Mouse (Mus musculus): ENCODE data around the gene D2hgdh. TPM values are rescaled to one million over a fixed set of nuclear protein-coding genes. Genes with fewer than 3 reads are reported as not detected.
"Not testable (repeated sequence)": the region's sequence is repeated elsewhere in the genome, so short reads cannot be mapped to it uniquely, and the experiment has no call there.

The D2hgdh gene
- polyA plus RNA-seq, 1 experiment from 2014 or later, result 13.0 TPM

DNA sequence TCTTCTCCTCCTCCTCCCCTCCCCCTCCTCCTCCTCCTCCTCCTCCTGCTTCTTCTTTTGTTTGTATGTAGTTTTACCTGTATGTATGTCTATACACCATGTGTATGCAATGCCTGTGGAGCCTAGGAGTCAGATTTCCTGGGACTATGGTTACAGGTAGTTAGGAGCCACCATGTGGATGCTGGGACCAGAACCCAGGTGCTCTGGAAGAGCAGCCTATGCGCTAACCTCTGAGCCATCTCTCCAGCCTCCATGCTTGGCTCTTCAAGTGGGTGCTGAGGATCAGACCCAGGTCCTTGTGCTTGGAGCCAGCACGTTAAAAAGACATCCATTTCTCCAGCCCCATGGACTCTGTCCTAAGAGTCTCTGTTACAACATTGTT lies 11.8 kb downstream of the D2hgdh start:
- DNase-seq (ENCODE audit: low spot score) (no peak), ATAC-seq (ENCODE audit: insufficient read depth, low FRiP score, low TSS enrichment) (no peak)
- 91% methylated on average over 2 of the region's 2 CpGs for WGBS
- H3K4me3 ChIP-seq (ENCODE audit: low read depth, low read length), result no peak overlapping the region
- H3K36me3 ChIP-seq (ENCODE audit: control insufficient read depth, insufficient read depth, low read length), result no peaks in the 10 kb centered on the region
- no peaks in the 10 kb centered on the region for H3K4me1 ChIP-seq (ENCODE audit: control insufficient read depth, insufficient read depth, low read length)
- no peak overlapping the region for H3K4me2 ChIP-seq (ENCODE audit: low read depth)
- no peaks in the 10 kb centered on the region for H3K27me3 ChIP-seq (ENCODE audit: control insufficient read depth, insufficient read depth, low read length)
- no peak overlapping the region for H3K27ac ChIP-seq (ENCODE audit: low read depth, low read length)
- no peaks in the 10 kb centered on the region for H3K9me3 ChIP-seq (ENCODE audit: control insufficient read depth, low read length)
- no peak overlapping the region for H3K9ac ChIP-seq (ENCODE audit: low read length)

GRCm38 (mm10) chr1:93837335-93837734 lies 12.6 kb downstream of the D2hgdh start:
- H3K9me3 ChIP-seq (ENCODE audit: control insufficient read depth, low read length), result no peaks in the 10 kb centered on the region
- no peaks in the 10 kb centered on the region for H3K27me3 ChIP-seq (ENCODE audit: control insufficient read depth, insufficient read depth, low read length)
- DNase-seq (ENCODE audit: low spot score), result no peak
- ATAC-seq (ENCODE audit: insufficient read depth, low FRiP score, low TSS enrichment), result no peak
- no peak overlapping the region for H3K9ac ChIP-seq (ENCODE audit: low read length)
- no peak overlapping the region for H3K4me3 ChIP-seq (ENCODE audit: low read depth, low read length)
- no peaks in the 10 kb centered on the region for H3K36me3 ChIP-seq (ENCODE audit: control insufficient read depth, insufficient read depth, low read length)
- H3K4me1 ChIP-seq (ENCODE audit: control insufficient read depth, insufficient read depth, low read length), result no peaks in the 10 kb centered on the region
- no peak overlapping the region for H3K4me2 ChIP-seq (ENCODE audit: low read depth)
- H3K27ac ChIP-seq (ENCODE audit: low read depth, low read length), result no peak overlapping the region
- 91% methylated on average over 7 of the region's 8 CpGs for WGBS

- H3K9me3 ChIP-seq (ENCODE audit: control insufficient read depth, low read length); H3K27me3 ChIP-seq (ENCODE audit: control insufficient read depth, insufficient read depth, low read length); H3K4me3 ChIP-seq (ENCODE audit: low read depth, low read length); H3K9ac ChIP-seq (ENCODE audit: low read length); ATAC-seq (ENCODE audit: insufficient read depth, low FRiP score, low TSS enrichment); DNase-seq (ENCODE audit: low spot score); H3K4me2 ChIP-seq (ENCODE audit: low read depth); H3K27ac ChIP-seq (ENCODE audit: low read depth, low read length); H3K36me3 ChIP-seq (ENCODE audit: control insufficient read depth, insufficient read depth, low read length); H3K4me1 ChIP-seq (ENCODE audit: control insufficient read depth, insufficient read depth, low read length): not testable (repeated sequence)
- 91% methylated on average over 6 of the region's 8 CpGs for WGBS
These were observed 13.9 kb downstream of the D2hgdh start for GRCm38 (mm10) chr1:93838569-93838968.

DNA sequence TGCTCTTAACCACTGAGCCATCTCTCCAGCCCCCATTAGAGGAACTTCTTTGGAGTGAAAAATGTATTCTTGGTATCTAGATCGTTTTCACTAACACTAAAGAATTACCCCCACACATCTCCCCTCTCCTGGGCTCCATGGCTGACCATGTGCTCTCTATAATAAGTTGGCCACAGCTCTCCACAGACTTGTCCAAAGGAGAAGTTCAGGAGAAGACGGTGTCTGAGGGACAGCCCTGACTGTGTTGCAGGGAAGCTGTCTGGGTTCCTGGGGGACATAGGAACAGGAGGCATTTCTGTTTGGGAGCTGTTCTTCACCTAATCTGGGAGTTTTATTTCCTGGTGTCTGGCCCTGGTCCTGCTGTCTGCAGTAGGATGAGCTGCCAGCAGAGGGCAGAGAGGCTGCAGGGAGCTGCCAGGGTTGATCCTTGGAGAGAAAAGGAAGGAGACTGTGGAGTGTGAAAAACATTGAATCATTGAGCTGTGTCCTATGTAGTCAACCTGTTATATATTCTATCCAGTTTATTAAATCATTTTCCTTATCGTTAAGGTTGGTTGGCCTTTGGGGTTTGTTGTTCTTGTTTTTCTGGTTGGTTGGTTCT lies 21.2 kb downstream of the D2hgdh start:
- WGBS, result 89% methylated on average over 1 of the region's 3 CpGs
- H3K4me2 ChIP-seq (ENCODE audit: low read depth); H3K9ac ChIP-seq (ENCODE audit: low read length); H3K9me3 ChIP-seq (ENCODE audit: control insufficient read depth, low read length); H3K36me3 ChIP-seq (ENCODE audit: control insufficient read depth, insufficient read depth, low read length); H3K4me3 ChIP-seq (ENCODE audit: low read depth, low read length); ATAC-seq (ENCODE audit: insufficient read depth, low FRiP score, low TSS enrichment); H3K27ac ChIP-seq (ENCODE audit: low read depth, low read length); H3K27me3 ChIP-seq (ENCODE audit: control insufficient read depth, insufficient read depth, low read length); H3K4me1 ChIP-seq (ENCODE audit: control insufficient read depth, insufficient read depth, low read length); DNase-seq (ENCODE audit: low spot score): not testable (repeated sequence)

GRCm38 (mm10) chr1:93855790-93856189 lies 31.1 kb downstream of the D2hgdh start:
- H3K9me3 ChIP-seq (ENCODE audit: control insufficient read depth, low read length); H3K27me3 ChIP-seq (ENCODE audit: control insufficient read depth, insufficient read depth, low read length); H3K36me3 ChIP-seq (ENCODE audit: control insufficient read depth, insufficient read depth, low read length); H3K4me2 ChIP-seq (ENCODE audit: low read depth); H3K4me3 ChIP-seq (ENCODE audit: low read depth, low read length); DNase-seq (ENCODE audit: low spot score); ATAC-seq (ENCODE audit: insufficient read depth, low FRiP score, low TSS enrichment); H3K9ac ChIP-seq (ENCODE audit: low read length); H3K4me1 ChIP-seq (ENCODE audit: control insufficient read depth, insufficient read depth, low read length); H3K27ac ChIP-seq (ENCODE audit: low read depth, low read length): not testable (repeated sequence)
- WGBS, result 85% methylated on average over 4 of the region's 4 CpGs

- Histone ChIP-seq H3K27me3 (ENCODE audit: control insufficient read depth, insufficient read depth, low read length) (no peaks in the 10 kb centered on the region), H3K4me1 (ENCODE audit: control insufficient read depth, insufficient read depth, low read length) (no peaks in the 10 kb centered on the region), H3K4me2 (ENCODE audit: low read depth) (no peak overlapping the region), H3K9me3 (ENCODE audit: control insufficient read depth, low read length) (no peaks in the 10 kb centered on the region), H3K36me3 (ENCODE audit: control insufficient read depth, insufficient read depth, low read length) (no peaks in the 10 kb centered on the region), H3K4me3 (ENCODE audit: low read depth, low read length) (no peak overlapping the region), H3K9ac (ENCODE audit: low read length) (no peak overlapping the region), H3K27ac (ENCODE audit: low read depth, low read length) (no peak overlapping the region)
- no peak for ATAC-seq (ENCODE audit: insufficient read depth, low FRiP score, low TSS enrichment)
- DNase-seq (ENCODE audit: low spot score), result no peak
- 80% methylated on average over 6 of the region's 6 CpGs for WGBS
These were observed 32.7 kb downstream of the D2hgdh start for GRCm38 (mm10) chr1:93857370-93857769.

DNA sequence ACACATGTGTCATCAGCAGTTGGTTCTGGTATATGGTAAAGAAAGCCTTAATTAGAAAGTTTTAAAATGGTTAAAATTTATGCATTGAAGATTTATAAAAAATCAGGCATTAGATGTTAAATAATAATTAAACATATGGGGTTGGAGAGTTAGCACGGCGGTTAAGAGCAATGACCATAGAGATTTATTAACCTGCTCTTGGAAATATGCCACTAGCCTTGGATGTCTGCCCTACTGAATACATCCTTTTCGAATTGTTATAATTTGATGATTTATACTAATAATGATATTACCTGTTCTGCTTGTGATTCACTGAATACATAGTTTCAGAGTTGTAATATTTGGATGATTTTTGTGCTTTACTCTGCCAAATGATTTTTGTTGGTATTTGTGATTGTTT lies 33.3 kb downstream of the D2hgdh start:
- 88% methylated on average over 3 of the region's 3 CpGs for WGBS
- Histone ChIP-seq H3K36me3 (ENCODE audit: control insufficient read depth, insufficient read depth, low read length) (no peaks in the 10 kb centered on the region), H3K4me2 (ENCODE audit: low read depth) (no peak overlapping the region), H3K27ac (ENCODE audit: low read depth, low read length) (no peak overlapping the region), H3K4me1 (ENCODE audit: control insufficient read depth, insufficient read depth, low read length) (no peaks in the 10 kb centered on the region), H3K4me3 (ENCODE audit: low read depth, low read length) (no peak overlapping the region), H3K9ac (ENCODE audit: low read length) (no peak overlapping the region), H3K9me3 (ENCODE audit: control insufficient read depth, low read length) (no peaks in the 10 kb centered on the region), H3K27me3 (ENCODE audit: control insufficient read depth, insufficient read depth, low read length) (no peaks in the 10 kb centered on the region)
- DNase-seq (ENCODE audit: low spot score), result no peak
- no peak for ATAC-seq (ENCODE audit: insufficient read depth, low FRiP score, low TSS enrichment)

DNA sequence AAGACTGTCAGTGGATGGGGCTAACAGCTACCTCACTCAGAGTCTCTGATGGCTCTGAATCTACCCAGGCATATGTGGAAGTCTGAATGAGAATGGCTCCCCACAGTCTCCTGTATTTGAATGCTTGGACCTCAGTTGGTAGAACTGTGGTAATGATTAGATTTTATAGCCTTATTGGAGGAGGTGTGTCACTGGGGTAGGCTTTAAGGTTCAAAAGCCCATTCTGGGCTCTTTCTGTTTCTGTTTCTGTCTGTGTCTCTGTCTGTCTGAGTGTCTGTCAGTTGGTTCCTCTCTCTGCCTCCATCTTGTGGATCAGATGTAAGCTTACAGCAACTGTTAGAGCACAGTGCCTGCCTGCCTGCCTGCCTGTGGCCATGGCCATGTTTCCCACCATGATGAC lies 34.9 kb downstream of the D2hgdh start:
- H3K9ac ChIP-seq (ENCODE audit: low read length), result no peak overlapping the region
- H3K36me3 ChIP-seq (ENCODE audit: control insufficient read depth, insufficient read depth, low read length), result no peaks in the 10 kb centered on the region
- no peak overlapping the region for H3K4me2 ChIP-seq (ENCODE audit: low read depth)
- H3K4me3 ChIP-seq (ENCODE audit: low read depth, low read length), result no peak overlapping the region
- ATAC-seq (ENCODE audit: insufficient read depth, low FRiP score, low TSS enrichment) (no peak), DNase-seq (ENCODE audit: low spot score) (no peak)
- H3K9me3 ChIP-seq (ENCODE audit: control insufficient read depth, low read length), result no peaks in the 10 kb centered on the region
- no peaks in the 10 kb centered on the region for H3K27me3 ChIP-seq (ENCODE audit: control insufficient read depth, insufficient read depth, low read length)
- no peak overlapping the region for H3K27ac ChIP-seq (ENCODE audit: low read depth, low read length)
- no peaks in the 10 kb centered on the region for H3K4me1 ChIP-seq (ENCODE audit: control insufficient read depth, insufficient read depth, low read length)

DNA sequence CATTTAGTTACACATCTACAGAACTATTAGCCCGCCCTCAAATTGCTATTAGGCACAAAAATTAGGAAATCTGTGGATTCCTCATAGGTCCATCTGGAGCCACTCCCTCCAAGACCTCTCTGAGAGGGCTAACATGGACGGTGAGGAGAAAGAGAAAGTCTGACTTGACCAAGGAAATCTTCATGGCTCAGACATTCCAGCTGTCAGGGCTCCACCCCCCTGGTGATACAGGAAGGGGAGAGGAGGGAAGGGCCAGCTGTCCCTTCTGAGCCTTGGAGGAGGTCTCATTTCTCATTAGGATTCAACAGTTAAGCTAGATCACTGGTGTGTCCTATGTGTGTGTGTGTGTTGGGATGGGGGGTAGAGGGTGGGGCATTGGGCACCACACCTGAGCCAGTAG lies 36.3 kb downstream of the D2hgdh start, which contains the start of gene Gal3st2:
TSS of gene Gal3st2 (plus strand) at position 259 of the 400 bp plus-strand sequence.
- not testable (repeated sequence) for H3K9me3 ChIP-seq (ENCODE audit: control insufficient read depth, low read length); H3K9ac ChIP-seq (ENCODE audit: low read length); H3K4me3 ChIP-seq (ENCODE audit: low read depth, low read length); H3K4me2 ChIP-seq (ENCODE audit: low read depth); H3K36me3 ChIP-seq (ENCODE audit: control insufficient read depth, insufficient read depth, low read length); H3K27ac ChIP-seq (ENCODE audit: low read depth, low read length); ATAC-seq (ENCODE audit: insufficient read depth, low FRiP score, low TSS enrichment); H3K27me3 ChIP-seq (ENCODE audit: control insufficient read depth, insufficient read depth, low read length); DNase-seq (ENCODE audit: low spot score); H3K4me1 ChIP-seq (ENCODE audit: control insufficient read depth, insufficient read depth, low read length)
- WGBS, result 82% methylated on average over 2 of the region's 2 CpGs
